Mouse (Mus musculus) layer of hippocampus, postnatal 10 days (tissue): ENCODE results near the gene Atxn1. TPM values are rescaled to one million over a fixed set of nuclear protein-coding genes. Genes with fewer than 3 reads are reported as not detected.

Experiments
- DNase-seq, 2 experiments: peaks; one replicate each; pipeline ENCODE4 v3.0.0; 2021; ENCODE audit warnings: low spot score in 2 of 2
- long read RNA-seq: library from polyadenylated mRNA; stranded (forward); transcript quantifications from one replicate; pipeline ENCODE4 v2.0.0, GENCODE M21; 2023
- total RNA-seq, 2 experiments: library from RNA; stranded (reverse); gene quantifications; 2 replicates each; pipeline ENCODE4 v1.2.3; 2021

Gene Atxn1
- 10 to 100 TPM; 90.8 to 94.3 TPM for total RNA-seq
- long read RNA-seq, partial matches to known transcripts = 0 of 6 reads
- long read RNA-seq, other reads (novel, unspliced or antisense) = 6 of 6 reads

GRCm38 (mm10) chr13:45964853-45965593 is at the start of gene Atxn1:
Gene Atxn1, minus strand, starts transcription at chr13:45965008.
- DNase-seq = peak; percentile 68 to 72

GRCm38 (mm10) chr13:46011232-46011631 is 46.4 kb upstream of the Atxn1 start:
- DNase-seq = no peak

GRCm38 (mm10) chr13:46010075-46010474 is 45.3 kb upstream of the Atxn1 start:
- no peak for DNase-seq

- DNase-seq = peak in 1 of 2 experiments; percentile 53
Observed at GRCm38 (mm10) chr13:46008831-46009666, 44.2 kb upstream of the Atxn1 start.

- peak in 1 of 2 experiments; percentile 49 for DNase-seq
Observed at GRCm38 (mm10) chr13:46006211-46007102, 41.6 kb upstream of the Atxn1 start.

- no peak for DNase-seq
Observed at GRCm38 (mm10) chr13:46005656-46006055, 40.8 kb upstream of the Atxn1 start.

- no peak for DNase-seq
Observed at GRCm38 (mm10) chr13:46001356-46001755, 36.5 kb upstream of the Atxn1 start.

- DNase-seq = no peak
Observed at GRCm38 (mm10) chr13:45992953-45993352, 28.1 kb upstream of the Atxn1 start.

GRCm38 (mm10) chr13:45990486-45990885 is 25.7 kb upstream of the Atxn1 start:
- no peak for DNase-seq

- no peak for DNase-seq
Observed at GRCm38 (mm10) chr13:45979246-45979645, 14.4 kb upstream of the Atxn1 start.

GRCm38 (mm10) chr13:45976894-45977293 is 12.1 kb upstream of the Atxn1 start:
- peak; percentile 51 to 58 for DNase-seq

- no peak for DNase-seq
Observed at GRCm38 (mm10) chr13:45974651-45975050, 9.8 kb upstream of the Atxn1 start.

- no peak for DNase-seq
Observed at GRCm38 (mm10) chr13:45973972-45974490, 9.2 kb upstream of the Atxn1 start.

- DNase-seq = no peak
Observed at GRCm38 (mm10) chr13:45970920-45971536, 6.2 kb upstream of the Atxn1 start.

- no peak for DNase-seq
Observed at GRCm38 (mm10) chr13:45968206-45968605, 3.4 kb upstream of the Atxn1 start.

- DNase-seq = no peak
Observed at GRCm38 (mm10) chr13:45967371-45967770, 2.6 kb upstream of the Atxn1 start.

- no peak for DNase-seq
Observed at GRCm38 (mm10) chr13:45966586-45966985, 1.8 kb upstream of the Atxn1 start.

- DNase-seq = no peak
Observed at GRCm38 (mm10) chr13:45965594-45966432, 1.0 kb upstream of the Atxn1 start.

GRCm38 (mm10) chr13:45964331-45964852 is 416 bp downstream of the Atxn1 start:
- DNase-seq = peak in 1 of 2 experiments; percentile 77
